Mouse (Mus musculus): ENCODE measurements around the gene Stk32c. TPM values are rescaled to one million over a fixed set of nuclear protein-coding genes. Genes with fewer than 3 reads are reported as not detected.

The Stk32c gene
- polyA plus RNA-seq, 2 experiments: 0.12 TPM; not detected in 1

- WGBS (ENCODE audit: insufficient replicate concordance): 17% methylated on average over 6 of the region's 6 CpGs
- TF ChIP-seq EP300 (IDR thresholded peaks at IDR 0.05; ENCODE audit: low read depth) (no peak), CTCF (IDR thresholded peaks at IDR 0.05; ENCODE audit: low read depth) (no peak)
- Histone ChIP-seq H3K4me3 (ENCODE audit: insufficient read depth in 1 of 2, low read depth in 2 of 2, low read length in 2 of 2) (no peak overlapping the region), H3K4me2 (ENCODE audit: low read depth) (no peak overlapping the region), H3K27ac (no peak overlapping the region), H3K9ac (replicated peaks) (no peak overlapping the region), H3K9me3 (ENCODE audit: control insufficient read depth, low read length) (no peaks in the 10 kb centered on the region), H3K4me1 (replicated peaks; ENCODE audit: control insufficient read depth in 2 of 2, insufficient read depth in 2 of 2, low read length in 1 of 2) (peaks cover 0 to 5% of the 10 kb centered on the region in 2 experiments; a peak in 1 of 4 replicates), H3K36me3 (replicated peaks; ENCODE audit: control insufficient read depth, insufficient read depth, low read depth) (no peaks in the 10 kb centered on the region), H3K27me3 (ENCODE audit: control insufficient read depth, insufficient read depth, low read length) (no peaks in the 10 kb centered on the region)
- peak; percentile 16; the same call in 1 of the 2 replicates for ATAC-seq (ENCODE audit: insufficient read depth)
- no peak for DNase-seq (ENCODE audit: low read depth in 3 of 3, low spot score in 3 of 3)
Measured at GRCm38 (mm10) chr7:139228447-139229171, 15.5 kb upstream of the Stk32c start.

- Histone ChIP-seq H3K36me3 (replicated peaks; ENCODE audit: control insufficient read depth, insufficient read depth, low read depth) (no peaks in the 10 kb centered on the region), H3K4me2 (ENCODE audit: low read depth) (no peak overlapping the region), H3K4me1 (replicated peaks; ENCODE audit: control insufficient read depth in 2 of 2, insufficient read depth in 2 of 2, low read length in 1 of 2) (peaks cover 0 to 5% of the 10 kb centered on the region in 2 experiments; a peak in 1 of 4 replicates), H3K9me3 (ENCODE audit: control insufficient read depth, low read length) (no peaks in the 10 kb centered on the region), H3K27ac (no peak overlapping the region), H3K27me3 (ENCODE audit: control insufficient read depth, insufficient read depth, low read length) (no peaks in the 10 kb centered on the region), H3K4me3 (ENCODE audit: insufficient read depth in 1 of 2, low read depth in 2 of 2, low read length in 2 of 2) (no peak overlapping the region), H3K9ac (replicated peaks) (no peak overlapping the region)
- 67% methylated on average over 7 of the region's 7 CpGs for WGBS (ENCODE audit: insufficient replicate concordance)
- DNase-seq (ENCODE audit: low read depth in 3 of 3, low spot score in 3 of 3) (no peak), ATAC-seq (ENCODE audit: insufficient read depth) (no peak)
- TF ChIP-seq EP300 (IDR thresholded peaks at IDR 0.05; ENCODE audit: low read depth): no peak
Measured at GRCm38 (mm10) chr7:139226416-139226815, 13.3 kb upstream of the Stk32c start.

GRCm38 (mm10) chr7:139224725-139225124 is 11.6 kb upstream of the Stk32c start:
- Histone ChIP-seq H3K4me3 (ENCODE audit: insufficient read depth in 1 of 2, low read depth in 2 of 2, low read length in 2 of 2) (no peak overlapping the region), H3K4me1 (replicated peaks; ENCODE audit: control insufficient read depth in 2 of 2, insufficient read depth in 2 of 2, low read length in 1 of 2) (peaks cover 0 to 5% of the 10 kb centered on the region in 2 experiments; a peak in 1 of 4 replicates), H3K4me2 (ENCODE audit: low read depth) (no peak overlapping the region), H3K27me3 (ENCODE audit: control insufficient read depth, insufficient read depth, low read length) (no peaks in the 10 kb centered on the region), H3K9me3 (ENCODE audit: control insufficient read depth, low read length) (no peaks in the 10 kb centered on the region), H3K27ac (no peak overlapping the region), H3K9ac (replicated peaks) (no peak overlapping the region), H3K36me3 (replicated peaks; ENCODE audit: control insufficient read depth, insufficient read depth, low read depth) (no peaks in the 10 kb centered on the region)
- TF ChIP-seq EP300 (IDR thresholded peaks at IDR 0.05; ENCODE audit: low read depth) (no peak), CTCF (IDR thresholded peaks at IDR 0.05; ENCODE audit: low read depth) (no peak)
- ATAC-seq (ENCODE audit: insufficient read depth) (no peak; the same call in 1 of the 2 replicates), DNase-seq (ENCODE audit: low read depth in 3 of 3, low spot score in 3 of 3) (no peak)
- 14% methylated on average over 8 of the region's 8 CpGs for WGBS (ENCODE audit: insufficient replicate concordance)

- TF ChIP-seq CTCF (IDR thresholded peaks at IDR 0.05; ENCODE audit: low read depth) (no peak), EP300 (IDR thresholded peaks at IDR 0.05; ENCODE audit: low read depth) (no peak)
- Histone ChIP-seq H3K4me2 (ENCODE audit: low read depth) (no peak overlapping the region), H3K9ac (replicated peaks) (no peak overlapping the region), H3K36me3 (replicated peaks; ENCODE audit: control insufficient read depth, insufficient read depth, low read depth) (no peaks in the 10 kb centered on the region), H3K9me3 (ENCODE audit: control insufficient read depth, low read length) (no peaks in the 10 kb centered on the region), H3K27ac (no peak overlapping the region), H3K4me3 (ENCODE audit: insufficient read depth in 1 of 2, low read depth in 2 of 2, low read length in 2 of 2) (no peak overlapping the region), H3K4me1 (replicated peaks; ENCODE audit: control insufficient read depth in 2 of 2, insufficient read depth in 2 of 2, low read length in 1 of 2) (peaks cover 0 to 5% of the 10 kb centered on the region in 2 experiments; a peak in 1 of 4 replicates), H3K27me3 (ENCODE audit: control insufficient read depth, insufficient read depth, low read length) (no peaks in the 10 kb centered on the region)
- ATAC-seq (ENCODE audit: insufficient read depth) (no peak), DNase-seq (ENCODE audit: low read depth in 3 of 3, low spot score in 3 of 3) (no peak)
- WGBS (ENCODE audit: insufficient replicate concordance): 34% methylated on average over 1 of the region's 1 CpGs
Measured at GRCm38 (mm10) chr7:139224070-139224469, 11.0 kb upstream of the Stk32c start.

GRCm38 (mm10) chr7:139222341-139222740 is 9.2 kb upstream of the Stk32c start:
- Histone ChIP-seq H3K9ac (replicated peaks) (no peak overlapping the region), H3K27me3 (ENCODE audit: control insufficient read depth, insufficient read depth, low read length) (no peaks in the 10 kb centered on the region), H3K4me1 (replicated peaks; ENCODE audit: control insufficient read depth in 2 of 2, insufficient read depth in 2 of 2, low read length in 1 of 2) (peaks cover 0 to 2% of the 10 kb centered on the region in 2 experiments; a peak in 1 of 4 replicates), H3K9me3 (ENCODE audit: control insufficient read depth, low read length) (no peaks in the 10 kb centered on the region), H3K4me3 (ENCODE audit: insufficient read depth in 1 of 2, low read depth in 2 of 2, low read length in 2 of 2) (no peak overlapping the region), H3K4me2 (ENCODE audit: low read depth) (no peak overlapping the region), H3K27ac (no peak overlapping the region), H3K36me3 (replicated peaks; ENCODE audit: control insufficient read depth, insufficient read depth, low read depth) (no peaks in the 10 kb centered on the region)
- ATAC-seq (ENCODE audit: insufficient read depth) (no peak), DNase-seq (ENCODE audit: low read depth in 3 of 3, low spot score in 3 of 3) (no peak)
- WGBS (ENCODE audit: insufficient replicate concordance): 61% methylated on average over 4 of the region's 4 CpGs
- TF ChIP-seq CTCF (IDR thresholded peaks at IDR 0.05; ENCODE audit: low read depth) (no peak), EP300 (IDR thresholded peaks at IDR 0.05; ENCODE audit: low read depth) (no peak)
